Mouse (Mus musculus): ENCODE results near the gene Zfp462. TPM values are rescaled to one million over a fixed set of nuclear protein-coding genes. Genes with fewer than 3 reads are reported as not detected.

Zfp462 gene
- polyA plus RNA-seq, 1 experiment from 2014 or later: 14.6 TPM

GRCm38 (mm10) chr4:55117839-55118487 lies 173.1 kb downstream of the Zfp462 start:
- no peaks in the 10 kb centered on the region for H3K9me3 ChIP-seq
- no peak overlapping the region for H3K9ac ChIP-seq
- no peaks in the 10 kb centered on the region for H3K27me3 ChIP-seq (replicated peaks)
- no peak for ATAC-seq (replicated peaks)
- H3K36me3 ChIP-seq (replicated peaks): no peaks in the 10 kb centered on the region
- 67% methylated on average over 10 of the region's 10 CpGs for WGBS
- no peaks in the 10 kb centered on the region for H3K4me1 ChIP-seq
- H3K4me2 ChIP-seq: no peak overlapping the region
- no peak overlapping the region for H3K4me3 ChIP-seq
- no peak overlapping the region for H3K27ac ChIP-seq

DNA sequence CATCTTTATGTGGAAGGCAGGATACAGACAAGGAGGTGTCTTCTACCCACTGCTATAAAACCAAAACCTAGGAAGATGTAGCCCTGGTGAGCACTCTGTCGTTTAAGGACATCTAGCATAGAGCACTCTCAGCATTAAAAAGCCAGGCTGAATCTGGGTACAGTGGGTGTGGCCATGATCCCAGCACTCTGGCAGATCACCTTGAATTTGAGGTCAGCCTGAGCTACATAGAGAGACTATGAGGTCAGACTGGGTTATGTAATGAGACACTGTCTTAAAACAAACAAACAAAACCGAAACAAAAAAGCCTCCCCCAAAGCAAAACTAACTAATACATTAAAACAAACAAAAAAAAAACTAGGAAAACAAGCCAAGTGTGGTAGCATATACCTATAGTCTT lies 176.3 kb downstream of the Zfp462 start:
- 0 out of 2 replicates have a peak, but pooled peaks cover 7% of the 10 kb centered on the region for H3K4me1 ChIP-seq
- no peaks in the 10 kb centered on the region; the same call in 1 of the 2 replicates for H3K27me3 ChIP-seq (replicated peaks)
- H3K4me2 ChIP-seq: no peak overlapping the region
- H3K27ac ChIP-seq: no peak overlapping the region
- no peak for ATAC-seq (replicated peaks)
- H3K9me3 ChIP-seq: no peaks in the 10 kb centered on the region
- 90% methylated on average over 2 of the region's 2 CpGs for WGBS
- no peaks in the 10 kb centered on the region for H3K36me3 ChIP-seq (replicated peaks)
- H3K9ac ChIP-seq: no peak overlapping the region
- no peak overlapping the region for H3K4me3 ChIP-seq

DNA sequence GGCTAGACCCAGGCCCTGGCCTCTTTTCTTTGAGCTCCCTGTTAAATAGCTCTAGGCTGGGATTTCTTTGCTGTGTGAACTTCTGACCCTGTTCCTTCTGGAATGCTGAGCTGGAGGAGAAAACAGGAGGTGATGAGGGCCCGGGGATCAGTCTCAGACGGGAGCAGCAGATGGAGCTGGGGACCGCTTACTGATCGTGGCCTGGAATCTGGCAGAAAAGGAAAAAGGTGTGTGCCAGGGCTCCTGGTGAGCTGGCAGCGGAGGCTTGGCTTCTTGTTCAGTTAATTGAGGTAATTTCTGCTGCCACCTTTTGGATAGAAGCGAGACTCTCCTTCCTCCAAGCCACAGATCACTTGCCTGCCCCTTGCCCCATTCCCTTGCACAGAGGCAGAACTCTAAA lies 177.1 kb downstream of the Zfp462 start:
- 65% methylated on average over 6 of the region's 6 CpGs for WGBS

DNA sequence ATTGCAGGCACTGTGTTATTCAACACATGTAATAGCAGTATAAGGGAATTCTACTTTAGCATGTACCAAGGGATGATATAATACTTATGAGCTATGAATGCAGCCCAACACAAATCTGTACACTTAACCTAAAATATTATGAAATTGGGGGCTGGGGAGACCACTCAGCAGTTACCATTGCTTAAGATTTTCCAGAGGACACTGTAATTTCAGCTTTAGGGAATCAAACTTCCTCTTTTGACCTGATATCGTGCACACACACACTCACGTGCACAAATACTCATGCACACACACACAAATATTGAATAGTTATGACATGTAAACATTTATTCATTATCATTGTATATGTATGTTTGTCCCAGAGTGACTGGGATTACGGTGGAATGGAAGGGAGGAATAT lies 179.3 kb downstream of the Zfp462 start:
- 95% methylated on average over 3 of the region's 3 CpGs for WGBS
- no peak overlapping the region for H3K4me2 ChIP-seq
- H3K4me3 ChIP-seq: no peak overlapping the region
- no peaks in the 10 kb centered on the region for H3K36me3 ChIP-seq (replicated peaks)
- H3K27me3 ChIP-seq (replicated peaks): no peaks in the 10 kb centered on the region; the same call in 1 of the 2 replicates
- H3K9ac ChIP-seq: no peak overlapping the region
- 0 out of 2 replicates have a peak, but pooled peaks cover 7% of the 10 kb centered on the region for H3K4me1 ChIP-seq
- no peak overlapping the region for H3K27ac ChIP-seq
- no peaks in the 10 kb centered on the region for H3K9me3 ChIP-seq
- ATAC-seq (replicated peaks): no peak

More for the DNA sequence above, 177.1 kb downstream of the Zfp462 start:
- Histone ChIP-seq H3K9ac (no peak overlapping the region), H3K4me3 (no peak overlapping the region), H3K36me3 (replicated peaks) (no peaks in the 10 kb centered on the region), H3K4me1 (0 out of 2 replicates have a peak, but pooled peaks cover 7% of the 10 kb centered on the region), H3K4me2 (no peak overlapping the region), H3K27me3 (replicated peaks) (no peaks in the 10 kb centered on the region; the same call in 1 of the 2 replicates), H3K27ac (no peak overlapping the region), H3K9me3 (no peaks in the 10 kb centered on the region)
- ATAC-seq (replicated peaks): no peak

DNA sequence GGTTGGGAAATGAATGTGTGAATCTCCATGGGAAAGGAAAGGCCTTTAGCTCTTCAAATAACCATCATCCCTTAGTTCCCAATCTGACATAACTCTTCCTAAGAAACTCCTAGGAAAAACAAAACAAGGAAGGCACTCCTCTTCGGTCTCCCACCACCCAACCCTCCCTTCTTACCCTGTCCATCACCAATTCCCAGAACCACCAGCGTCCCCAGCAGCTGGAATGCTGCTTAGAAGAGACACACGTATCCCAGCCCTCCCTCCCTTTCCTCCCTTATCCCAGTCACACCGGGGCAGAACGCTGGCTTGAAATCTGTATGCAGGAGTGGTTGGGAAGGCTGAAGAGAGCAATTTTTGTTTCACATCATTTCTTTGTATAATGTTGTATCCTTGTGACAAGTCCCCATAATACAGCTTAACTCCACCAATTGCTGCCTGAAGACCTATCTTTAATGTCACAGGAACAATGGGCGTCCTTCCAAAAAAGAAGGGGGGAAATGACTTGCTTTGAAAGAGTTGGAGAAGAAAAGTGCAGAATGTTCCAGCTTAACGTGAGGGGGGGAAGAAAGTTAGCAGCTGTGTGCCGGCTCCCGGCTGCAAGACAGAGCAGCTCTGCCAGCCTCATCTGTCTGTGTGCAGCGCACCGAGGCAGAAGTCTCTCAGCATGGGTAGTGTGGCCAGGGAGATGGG lies 180.3 kb downstream of the Zfp462 start:
- Histone ChIP-seq H3K36me3 (replicated peaks) (no peaks in the 10 kb centered on the region), H3K4me1 (0 out of 2 replicates have a peak, but pooled peaks cover 7% of the 10 kb centered on the region), H3K27me3 (replicated peaks) (no peaks in the 10 kb centered on the region; the same call in 1 of the 2 replicates), H3K4me2 (no peak overlapping the region), H3K27ac (no peak overlapping the region), H3K4me3 (no peak overlapping the region), H3K9ac (no peak overlapping the region), H3K9me3 (no peaks in the 10 kb centered on the region)
- no peak for ATAC-seq (replicated peaks)
- 21% methylated on average over 11 of the region's 11 CpGs for WGBS

DNA sequence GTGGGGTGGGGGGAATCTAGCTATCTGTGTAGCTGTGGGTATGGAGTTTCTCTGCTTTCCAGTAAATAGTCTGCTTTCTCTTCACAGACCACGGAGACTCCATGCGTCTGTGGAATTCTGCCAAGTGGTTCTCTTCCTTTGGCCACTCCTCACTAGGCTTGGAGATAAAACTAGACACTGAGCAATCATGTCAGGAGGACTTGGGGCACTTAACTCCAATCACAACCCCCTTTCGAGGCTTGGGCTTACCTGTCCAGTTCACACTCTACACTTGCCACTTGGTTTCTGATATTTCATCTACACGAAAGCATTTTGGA lies 180.8 kb downstream of the Zfp462 start:
- ATAC-seq (replicated peaks): no peak
- H3K4me1 ChIP-seq: 0 out of 2 replicates have a peak, but pooled peaks cover 7% of the 10 kb centered on the region
- 77% methylated on average over 4 of the region's 4 CpGs for WGBS
- no peaks in the 10 kb centered on the region for H3K36me3 ChIP-seq (replicated peaks)
- H3K9ac ChIP-seq: no peak overlapping the region
- no peak overlapping the region for H3K4me2 ChIP-seq
- H3K4me3 ChIP-seq: no peak overlapping the region
- no peak overlapping the region for H3K27ac ChIP-seq
- no peaks in the 10 kb centered on the region; the same call in 1 of the 2 replicates for H3K27me3 ChIP-seq (replicated peaks)
- H3K9me3 ChIP-seq: no peaks in the 10 kb centered on the region

- 89% methylated on average over 9 of the region's 9 CpGs for WGBS
- Histone ChIP-seq H3K4me2 (no peak overlapping the region), H3K4me1 (0 out of 2 replicates have a peak, but pooled peaks cover 7% of the 10 kb centered on the region), H3K9ac (no peak overlapping the region), H3K27me3 (replicated peaks) (no peaks in the 10 kb centered on the region; the same call in 1 of the 2 replicates), H3K27ac (no peak overlapping the region), H3K9me3 (no peaks in the 10 kb centered on the region), H3K36me3 (replicated peaks) (no peaks in the 10 kb centered on the region), H3K4me3 (no peak overlapping the region)
- ATAC-seq (replicated peaks): no peak
Measured at GRCm38 (mm10) chr4:55127228-55127901, 182.5 kb downstream of the Zfp462 start.

- 83% methylated on average over 13 of the region's 13 CpGs for WGBS
- no peak for ATAC-seq (replicated peaks)
Measured at GRCm38 (mm10) chr4:55128088-55128835, 183.4 kb downstream of the Zfp462 start.

More at GRCm38 (mm10) chr4:55128088-55128835, 183.4 kb downstream of the Zfp462 start:
- H3K9ac ChIP-seq: no peak overlapping the region
- 0 out of 2 replicates have a peak, but pooled peaks cover 7% of the 10 kb centered on the region for H3K4me1 ChIP-seq
- no peak overlapping the region for H3K27ac ChIP-seq
- H3K9me3 ChIP-seq: no peaks in the 10 kb centered on the region
- no peak overlapping the region for H3K4me2 ChIP-seq
- no peak overlapping the region for H3K4me3 ChIP-seq
- no peaks in the 10 kb centered on the region for H3K36me3 ChIP-seq (replicated peaks)
- H3K27me3 ChIP-seq (replicated peaks): no peaks in the 10 kb centered on the region; the same call in 1 of the 2 replicates

Data from midbrain, embryonic 15.5 days (tissue).